Mouse (Mus musculus): ENCODE measurements around the gene Iqcb1.

Gene Iqcb1

DNA sequence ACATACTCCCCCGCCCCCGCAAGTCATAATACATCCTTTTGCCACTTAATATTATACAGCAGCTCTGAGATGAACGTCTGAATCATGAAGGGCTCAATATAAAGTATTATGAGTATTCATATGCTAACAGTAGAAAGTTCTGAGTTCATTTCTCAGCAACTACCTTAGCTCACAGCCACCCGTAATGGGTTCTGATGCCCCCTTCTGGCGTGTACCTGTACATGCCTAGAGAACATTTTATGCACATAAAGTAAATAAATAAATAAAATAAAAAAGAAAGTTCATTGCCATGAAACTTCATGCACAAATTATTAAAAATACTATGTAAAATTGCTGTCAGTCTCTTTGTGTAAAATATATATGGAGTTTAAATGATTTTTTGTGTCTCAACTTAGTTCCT, 49.1 kb downstream of the Iqcb1 start:
- no peak for DNase-seq

GRCm38 (mm10) chr16:36882737-36883343, 54.7 kb downstream of the Iqcb1 start:
- DNase-seq: no peak

DNA sequence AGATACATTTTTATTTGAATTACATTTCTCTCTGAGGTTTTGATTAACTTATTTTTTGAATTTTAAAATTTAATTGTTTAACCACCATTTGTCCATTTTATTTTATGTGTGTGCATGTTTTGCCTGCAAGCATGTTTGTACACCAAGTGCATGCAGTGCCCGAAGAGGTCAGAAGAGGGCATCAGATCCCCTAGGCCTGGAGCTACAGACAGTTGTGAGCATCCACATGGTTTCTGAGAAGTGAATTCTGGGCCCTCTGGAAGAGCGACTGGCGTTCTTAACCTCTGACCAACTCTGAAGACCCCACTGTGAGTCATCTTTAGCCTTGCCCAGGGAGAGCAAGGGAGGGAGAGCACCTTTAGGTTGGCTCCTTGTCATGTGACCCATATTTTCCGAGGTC, 56.7 kb downstream of the Iqcb1 start:
- peak; percentile 34 for DNase-seq

DNA sequence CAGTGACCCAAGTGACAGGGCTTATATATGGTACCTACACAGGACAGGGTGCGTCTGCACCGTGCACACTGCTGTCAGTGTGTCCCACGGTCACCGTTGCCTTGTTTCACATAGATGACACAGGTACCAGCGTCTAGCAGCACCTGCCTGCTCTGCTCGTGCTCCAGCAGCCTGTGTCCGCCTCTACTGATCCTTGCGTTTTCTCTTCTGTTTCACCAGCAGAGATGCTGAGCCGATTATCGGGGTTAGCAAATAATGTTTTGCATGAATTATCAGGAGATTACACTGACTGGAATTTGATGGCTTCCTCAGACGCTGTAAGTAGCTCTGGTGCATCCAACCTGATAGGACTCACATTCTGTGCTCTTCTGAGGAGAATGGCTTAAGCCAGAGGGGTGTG, 57.7 kb downstream of the Iqcb1 start:
- no peak for DNase-seq

- DNase-seq: no peak
These were observed 59.4 kb downstream of the Iqcb1 start for GRCm38 (mm10) chr16:36887546-36887945.

DNA sequence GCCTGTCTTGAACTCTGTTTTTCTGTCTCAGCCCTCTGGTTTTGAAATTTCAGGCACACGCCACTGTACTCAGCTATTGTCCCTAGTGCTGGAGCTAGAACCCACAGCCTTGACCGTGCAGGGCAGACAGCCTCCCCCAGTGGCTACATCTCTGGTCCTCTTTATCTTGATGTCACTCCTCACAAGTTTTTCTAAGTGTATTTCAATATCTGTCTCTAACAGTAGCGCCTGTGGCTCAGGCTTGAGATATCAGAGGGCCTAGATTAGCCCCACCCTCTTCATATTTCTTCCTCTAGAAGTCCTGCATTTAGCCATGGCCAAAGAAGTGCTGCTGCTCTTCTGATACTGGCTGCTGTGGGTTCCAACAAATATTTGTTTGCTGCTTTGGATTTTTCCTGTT, 62.4 kb downstream of the Iqcb1 start:
- no peak for DNase-seq

GRCm38 (mm10) chr16:36891415-36891814, 63.2 kb downstream of the Iqcb1 start:
- no peak for DNase-seq

- DNase-seq: no peak
These were observed 65.1 kb downstream of the Iqcb1 start for GRCm38 (mm10) chr16:36893317-36893716.

DNA sequence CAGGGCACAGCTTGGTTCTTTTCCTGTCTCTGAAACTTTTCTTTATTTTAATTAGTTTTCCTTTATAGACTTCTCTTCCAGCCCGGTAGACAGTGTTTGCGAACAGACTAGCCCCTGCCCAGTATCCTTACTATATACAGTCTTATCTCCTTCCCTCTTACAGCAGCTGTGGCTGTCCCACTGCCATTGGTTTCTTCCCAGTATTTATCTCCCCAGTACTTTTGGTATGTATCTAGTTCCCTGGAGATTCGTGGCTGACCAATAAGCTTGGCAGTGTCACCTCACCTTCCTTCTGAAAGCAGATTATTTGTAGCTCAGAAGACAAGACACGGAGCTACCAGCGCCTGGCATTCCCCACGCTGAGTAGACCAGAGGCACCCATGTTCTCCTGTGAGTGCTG, 68.5 kb downstream of the Iqcb1 start:
- DNase-seq: no peak

GRCm38 (mm10) chr16:36903156-36903555, 75.0 kb downstream of the Iqcb1 start:
- no peak for DNase-seq

- no peak for DNase-seq
These were observed 83.7 kb downstream of the Iqcb1 start for GRCm38 (mm10) chr16:36911909-36912308.

DNA sequence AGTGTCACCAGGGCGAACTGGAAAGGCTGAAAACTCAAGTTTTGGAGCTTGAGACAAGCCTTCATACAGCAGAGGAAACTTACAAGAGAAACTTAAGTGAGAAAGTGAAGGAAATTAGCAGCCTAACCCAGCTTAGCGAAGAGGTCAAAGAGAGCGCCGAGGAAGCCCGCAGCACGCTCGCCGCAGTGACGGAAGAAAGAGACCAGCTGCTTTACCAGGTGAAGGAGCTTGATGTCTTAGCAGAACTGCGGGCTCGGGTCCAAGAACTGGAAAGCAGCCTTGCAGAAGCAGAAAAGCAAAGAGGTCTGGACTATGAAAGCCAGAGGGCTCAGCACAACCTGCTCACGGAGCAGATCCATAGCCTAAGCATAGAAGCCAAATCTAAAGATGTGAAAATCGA, 84.1 kb downstream of the Iqcb1 start:
- no peak for DNase-seq

GRCm38 (mm10) chr16:36914195-36914594, 86.0 kb downstream of the Iqcb1 start:
- DNase-seq: no peak

- no peak for DNase-seq
These were observed 90.3 kb downstream of the Iqcb1 start for GRCm38 (mm10) chr16:36918505-36918904.

DNA sequence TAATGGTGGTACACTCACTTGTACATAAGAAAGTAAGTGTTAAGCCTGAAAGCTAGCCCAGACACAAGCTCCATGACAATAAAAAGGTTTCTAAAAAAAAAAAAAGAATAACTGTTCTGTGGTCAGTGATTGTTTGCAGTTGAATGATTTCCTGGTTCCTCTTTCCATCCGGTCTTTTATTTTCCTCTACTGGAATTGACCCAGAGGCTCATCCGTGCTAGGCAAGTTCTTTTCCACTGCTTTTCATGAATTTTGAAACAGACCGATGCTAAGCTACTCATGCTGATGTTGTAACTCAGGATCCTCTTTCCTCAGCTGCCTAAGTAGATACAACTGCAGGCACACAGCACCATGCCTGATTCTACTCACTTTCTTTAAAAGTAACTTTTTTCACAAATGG, 92.2 kb downstream of the Iqcb1 start:
- DNase-seq: no peak

DNA sequence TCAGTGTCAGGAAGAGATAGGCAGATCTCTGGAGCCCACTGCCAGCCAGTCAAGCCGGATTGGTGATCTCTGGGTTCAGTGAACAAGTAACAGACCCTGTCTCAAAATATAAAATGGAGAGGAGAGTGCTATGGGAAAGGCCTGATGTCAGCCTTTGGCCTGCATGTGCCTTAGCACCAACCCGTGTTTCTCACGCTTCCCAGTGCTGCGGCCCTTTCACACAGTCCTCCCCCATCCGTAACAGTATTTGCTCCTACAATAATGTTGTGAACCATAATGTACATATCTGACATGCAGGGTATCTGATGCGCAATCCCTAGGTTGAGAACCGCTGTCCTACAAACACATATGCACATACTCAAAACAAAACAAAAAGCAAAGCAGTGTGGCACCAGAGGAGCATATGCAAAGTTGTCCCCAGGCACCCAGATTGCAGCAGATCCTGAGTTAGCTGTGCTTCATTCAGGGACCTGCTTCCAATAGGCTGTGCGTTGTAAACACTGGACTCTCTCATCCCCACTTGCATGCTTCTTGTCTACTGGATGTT, 93.0 kb downstream of the Iqcb1 start:
- DNase-seq: no peak

DNA sequence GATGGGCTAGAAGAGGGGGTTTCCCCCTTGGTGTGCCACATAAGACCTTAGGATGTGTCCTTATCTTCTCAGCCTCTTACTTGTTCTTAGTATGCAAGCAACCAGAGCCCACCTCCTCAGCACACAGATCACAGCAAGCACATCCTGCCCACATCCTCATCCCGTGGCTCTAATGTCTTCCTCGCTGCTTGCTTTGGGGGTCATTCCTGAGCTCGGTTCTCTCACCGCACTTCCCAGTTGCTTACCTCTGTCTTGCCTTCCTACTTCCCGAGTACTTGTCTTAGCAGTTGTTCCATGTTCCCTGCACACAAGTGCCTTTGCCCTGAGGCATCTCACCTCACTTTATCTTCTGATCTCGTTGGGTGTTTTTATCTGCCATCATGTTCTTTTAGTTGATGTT, 93.8 kb downstream of the Iqcb1 start:
- DNase-seq: no peak

Measured in embryo, embryonic 11 days (tissue).